Mouse (Mus musculus): ENCODE data around the gene Cdk2ap1. TPM values are rescaled to one million over a fixed set of nuclear protein-coding genes. Genes with fewer than 3 reads are reported as not detected.
"Not testable (repeated sequence)": the region's sequence is repeated elsewhere in the genome, so short reads cannot be mapped to it uniquely, and the experiment has no call there.

Gene Cdk2ap1
- 43.7 and 49.6 TPM in 2 replicates for polyA plus RNA-seq (2015; fragmentation: Nextera tagmentation; extraction: Ambion mirVana)

GRCm38 (mm10) chr5:124362982-124363381 lies at the start of gene Cdk2ap1:
Cdk2ap1 (minus strand) TSS chr5:124363082.
- H3K4me1 ChIP-seq; H3K4me3 ChIP-seq; H3K9me3 ChIP-seq; H3K4me2 ChIP-seq (replicated peaks); ATAC-seq (ENCODE audit: low FRiP score, low read depth); H3K27ac ChIP-seq; H3K9ac ChIP-seq; H3K27me3 ChIP-seq; H3K36me3 ChIP-seq: not testable (repeated sequence)
- 88% methylated on average over 5 of the region's 5 CpGs for WGBS

- Histone ChIP-seq H3K36me3 (peaks cover 62% of the 10 kb centered on the region), H3K4me2 (replicated peaks) (no peak overlapping the region), H3K4me3 (no peak overlapping the region), H3K9ac (no peak overlapping the region), H3K9me3 (no peaks in the 10 kb centered on the region), H3K4me1 (no peaks in the 10 kb centered on the region), H3K27ac (no peak overlapping the region), H3K27me3 (no peaks in the 10 kb centered on the region)
- 94% methylated on average over 5 of the region's 5 CpGs for WGBS
- no peak for ATAC-seq (ENCODE audit: low FRiP score, low read depth)
Measured at GRCm38 (mm10) chr5:124412163-124412562, 49.3 kb upstream of the Cdk2ap1 start.

GRCm38 (mm10) chr5:124410808-124411207 lies 47.9 kb upstream of the Cdk2ap1 start:
- Histone ChIP-seq H3K27me3 (no peaks in the 10 kb centered on the region), H3K9ac (no peak overlapping the region), H3K4me1 (no peaks in the 10 kb centered on the region), H3K27ac (no peak overlapping the region), H3K9me3 (no peaks in the 10 kb centered on the region), H3K4me3 (no peak overlapping the region), H3K4me2 (replicated peaks) (no peak overlapping the region), H3K36me3 (peaks cover 73% of the 10 kb centered on the region)
- no peak for ATAC-seq (ENCODE audit: low FRiP score, low read depth)
- WGBS, result 82% methylated on average over 3 of the region's 3 CpGs

- no peaks in the 10 kb centered on the region for H3K27me3 ChIP-seq
- no peak overlapping the region for H3K4me3 ChIP-seq
- H3K4me1 ChIP-seq, result no peaks in the 10 kb centered on the region
- peaks cover 88% of the 10 kb centered on the region for H3K36me3 ChIP-seq
- H3K9ac ChIP-seq, result no peak overlapping the region
- WGBS, result 93% methylated on average over 7 of the region's 7 CpGs
- no peak overlapping the region for H3K27ac ChIP-seq
- no peak overlapping the region for H3K4me2 ChIP-seq (replicated peaks)
- no peak for ATAC-seq (ENCODE audit: low FRiP score, low read depth)
- H3K9me3 ChIP-seq, result no peaks in the 10 kb centered on the region
Measured at GRCm38 (mm10) chr5:124393726-124394125, 30.8 kb upstream of the Cdk2ap1 start.

- Histone ChIP-seq H3K9ac (no peak overlapping the region), H3K4me3 (no peak overlapping the region), H3K27me3 (no peaks in the 10 kb centered on the region), H3K9me3 (no peaks in the 10 kb centered on the region), H3K4me2 (replicated peaks) (no peak overlapping the region), H3K36me3 (peaks cover 88% of the 10 kb centered on the region), H3K4me1 (no peaks in the 10 kb centered on the region), H3K27ac (no peak overlapping the region)
- over 99% methylated on average over 4 of the region's 4 CpGs for WGBS
- ATAC-seq (ENCODE audit: low FRiP score, low read depth), result no peak
Measured at GRCm38 (mm10) chr5:124392412-124392811, 29.5 kb upstream of the Cdk2ap1 start.

- no peak overlapping the region for H3K4me2 ChIP-seq (replicated peaks)
- H3K9me3 ChIP-seq, result no peaks in the 10 kb centered on the region
- no peak for ATAC-seq (ENCODE audit: low FRiP score, low read depth)
- H3K9ac ChIP-seq, result no peak overlapping the region
- no peaks in the 10 kb centered on the region for H3K27me3 ChIP-seq
- no peak overlapping the region for H3K4me3 ChIP-seq
- 72% methylated on average over 5 of the region's 5 CpGs for WGBS
- no peak overlapping the region for H3K27ac ChIP-seq
- H3K4me1 ChIP-seq, result no peaks in the 10 kb centered on the region
- H3K36me3 ChIP-seq, result peaks cover 90% of the 10 kb centered on the region
Measured at GRCm38 (mm10) chr5:124387932-124388331, 25.1 kb upstream of the Cdk2ap1 start.

GRCm38 (mm10) chr5:124380121-124380520 lies 17.2 kb upstream of the Cdk2ap1 start:
- Histone ChIP-seq H3K27ac (no peak overlapping the region), H3K4me3 (no peak overlapping the region), H3K27me3 (no peaks in the 10 kb centered on the region), H3K9ac (no peak overlapping the region), H3K9me3 (no peaks in the 10 kb centered on the region), H3K4me1 (no peaks in the 10 kb centered on the region), H3K36me3 (peaks cover 88% of the 10 kb centered on the region), H3K4me2 (replicated peaks) (no peak overlapping the region)
- no peak for ATAC-seq (ENCODE audit: low FRiP score, low read depth)
- 89% methylated on average over 1 of the region's 1 CpGs for WGBS

GRCm38 (mm10) chr5:124377149-124377548 lies 14.3 kb upstream of the Cdk2ap1 start:
- Histone ChIP-seq H3K4me1 (no peaks in the 10 kb centered on the region), H3K9me3 (no peaks in the 10 kb centered on the region), H3K4me3 (no peak overlapping the region), H3K36me3 (peaks cover 87% of the 10 kb centered on the region), H3K9ac (no peak overlapping the region), H3K27ac (no peak overlapping the region), H3K4me2 (replicated peaks) (no peak overlapping the region), H3K27me3 (no peaks in the 10 kb centered on the region)
- 95% methylated on average over 4 of the region's 4 CpGs for WGBS
- no peak for ATAC-seq (ENCODE audit: low FRiP score, low read depth)

- Histone ChIP-seq H3K27ac (no peak overlapping the region), H3K4me2 (replicated peaks) (no peak overlapping the region), H3K9me3 (no peaks in the 10 kb centered on the region), H3K36me3 (peaks cover 88% of the 10 kb centered on the region), H3K4me1 (no peaks in the 10 kb centered on the region), H3K9ac (no peak overlapping the region), H3K4me3 (no peak overlapping the region), H3K27me3 (no peaks in the 10 kb centered on the region)
- WGBS, result 96% methylated on average over 1 of the region's 1 CpGs
- ATAC-seq (ENCODE audit: low FRiP score, low read depth), result no peak
Measured at GRCm38 (mm10) chr5:124376401-124376800, 13.5 kb upstream of the Cdk2ap1 start.

GRCm38 (mm10) chr5:124374298-124374697 lies 11.4 kb upstream of the Cdk2ap1 start:
- no peak overlapping the region for H3K27ac ChIP-seq
- no peaks in the 10 kb centered on the region for H3K9me3 ChIP-seq
- 96% methylated on average over 7 of the region's 7 CpGs for WGBS
- no peak overlapping the region for H3K4me3 ChIP-seq
- H3K36me3 ChIP-seq, result peaks cover 87% of the 10 kb centered on the region
- ATAC-seq (ENCODE audit: low FRiP score, low read depth), result no peak
- no peak overlapping the region for H3K4me2 ChIP-seq (replicated peaks)
- H3K4me1 ChIP-seq, result no peaks in the 10 kb centered on the region
- H3K9ac ChIP-seq, result no peak overlapping the region
- H3K27me3 ChIP-seq, result no peaks in the 10 kb centered on the region

GRCm38 (mm10) chr5:124366721-124367120 lies 3.8 kb upstream of the Cdk2ap1 start:
- Histone ChIP-seq H3K4me1 (no peaks in the 10 kb centered on the region), H3K27me3 (no peaks in the 10 kb centered on the region), H3K9me3 (no peaks in the 10 kb centered on the region), H3K27ac (no peak overlapping the region), H3K4me3 (no peak overlapping the region), H3K36me3 (peaks cover 35% of the 10 kb centered on the region), H3K4me2 (replicated peaks) (no peak overlapping the region), H3K9ac (no peak overlapping the region)
- 78% methylated on average over 3 of the region's 3 CpGs for WGBS
- no peak for ATAC-seq (ENCODE audit: low FRiP score, low read depth)

- Histone ChIP-seq H3K27me3 (no peaks in the 10 kb centered on the region), H3K27ac (no peak overlapping the region), H3K9ac (no peak overlapping the region), H3K4me2 (replicated peaks) (no peak overlapping the region), H3K4me1 (no peaks in the 10 kb centered on the region), H3K9me3 (no peaks in the 10 kb centered on the region), H3K36me3 (peaks cover 26% of the 10 kb centered on the region), H3K4me3 (no peak overlapping the region)
- ATAC-seq (ENCODE audit: low FRiP score, low read depth), result no peak
- 90% methylated on average over 2 of the region's 2 CpGs for WGBS
Measured at GRCm38 (mm10) chr5:124365754-124366153, 2.9 kb upstream of the Cdk2ap1 start.

GRCm38 (mm10) chr5:124364173-124364918 lies 1.5 kb upstream of the Cdk2ap1 start:
- no peaks in the 10 kb centered on the region for H3K4me1 ChIP-seq
- H3K4me3 ChIP-seq, result no peak overlapping the region
- H3K27me3 ChIP-seq, result no peaks in the 10 kb centered on the region
- H3K9ac ChIP-seq, result no peak overlapping the region
- WGBS, result 87% methylated on average over 6 of the region's 6 CpGs
- no peak overlapping the region for H3K4me2 ChIP-seq (replicated peaks)
- H3K9me3 ChIP-seq, result no peaks in the 10 kb centered on the region
- peaks cover 13% of the 10 kb centered on the region for H3K36me3 ChIP-seq
- no peak overlapping the region for H3K27ac ChIP-seq
- ATAC-seq (ENCODE audit: low FRiP score, low read depth), result no peak

Measured in limb, embryonic 13.5 days (tissue).